Mouse (Mus musculus) heart, adult 8-10 months (tissue): ENCODE data around the gene Hist3h2a. TPM values are rescaled to one million over a fixed set of nuclear protein-coding genes. Genes with fewer than 3 reads are reported as not detected.

Source experiments
- DNase-seq: peaks from one replicate; pipeline ENCODE4 v3.0.0; 2022; ENCODE audit warnings: low spot score
- total RNA-seq, 4 experiments: library from RNA; stranded (reverse); gene quantifications; 2 replicates each; pipeline ENCODE4 v1.2.4; 2022

Gene Hist3h2a
- 10 to 100 TPM; 10.5 to 17.8 (median 16.0) TPM for total RNA-seq

- peak; percentile 98 for DNase-seq
Measured at GRCm38 (mm10) chr11:58954420-58955142, at the start of gene Hist3h2a, which contains the start of gene Trim17. Gene Hist3h2a, plus strand, starts transcription at chr11:58954685. Gene Trim17, plus strand, starts transcription at chr11:58954685.

DNA sequence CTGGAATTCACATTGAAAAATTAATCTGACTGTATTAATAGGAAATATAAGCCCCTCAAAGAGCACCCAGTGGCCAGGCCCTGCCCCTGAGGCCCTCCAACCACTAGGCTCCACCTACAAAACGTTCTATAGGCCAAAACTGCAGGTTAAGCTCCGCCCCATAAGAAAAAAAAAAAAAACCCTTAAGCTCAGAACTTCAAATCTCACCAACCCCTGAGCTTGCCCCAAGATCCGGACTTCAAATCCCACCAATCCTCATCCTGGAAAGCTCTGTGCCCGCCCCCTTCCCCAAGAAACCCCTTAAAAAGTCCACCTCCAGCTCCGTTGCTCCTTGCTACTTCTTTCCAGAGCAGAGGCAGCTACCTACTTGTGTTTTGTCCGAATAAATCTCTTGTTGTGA is 49.6 kb upstream of the Hist3h2a start:
- no peak for DNase-seq

GRCm38 (mm10) chr11:58913776-58914175 is 40.7 kb upstream of the Hist3h2a start:
- DNase-seq = no peak

DNA sequence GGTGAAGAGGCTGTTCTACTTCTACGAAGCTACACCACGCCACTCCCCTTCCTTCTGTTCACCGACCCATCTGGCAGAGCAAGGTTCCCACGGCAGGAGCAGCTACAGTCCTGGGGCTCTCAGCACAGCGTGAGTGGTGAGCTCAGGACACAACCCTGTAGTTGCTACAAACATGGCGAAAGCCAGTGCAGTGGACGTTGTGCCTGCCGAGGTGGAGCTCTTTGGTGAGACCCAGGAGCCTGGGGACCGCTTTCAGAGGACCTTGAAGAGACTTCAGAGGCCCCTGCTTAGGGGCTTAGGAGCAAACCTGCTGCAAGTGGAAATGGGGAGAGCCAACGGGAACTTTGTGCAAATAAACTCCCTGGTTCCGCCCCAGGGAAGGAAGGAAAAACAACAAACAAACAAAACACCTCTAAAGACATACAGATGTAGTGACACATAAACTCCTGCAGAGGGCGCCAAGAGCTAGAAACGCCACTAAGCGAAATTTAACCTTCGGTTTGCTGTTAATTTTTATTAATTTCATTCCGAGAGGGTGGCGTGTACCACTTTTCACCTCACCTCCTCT is 39.9 kb upstream of the Hist3h2a start:
- DNase-seq = no peak

- no peak for DNase-seq
Measured at GRCm38 (mm10) chr11:58916879-58917744, 37.4 kb upstream of the Hist3h2a start.

- no peak for DNase-seq
Measured at GRCm38 (mm10) chr11:58917745-58918366, 36.6 kb upstream of the Hist3h2a start, which contains the start of gene Btnl10. Gene Btnl10, plus strand, starts transcription at chr11:58917908.

DNA sequence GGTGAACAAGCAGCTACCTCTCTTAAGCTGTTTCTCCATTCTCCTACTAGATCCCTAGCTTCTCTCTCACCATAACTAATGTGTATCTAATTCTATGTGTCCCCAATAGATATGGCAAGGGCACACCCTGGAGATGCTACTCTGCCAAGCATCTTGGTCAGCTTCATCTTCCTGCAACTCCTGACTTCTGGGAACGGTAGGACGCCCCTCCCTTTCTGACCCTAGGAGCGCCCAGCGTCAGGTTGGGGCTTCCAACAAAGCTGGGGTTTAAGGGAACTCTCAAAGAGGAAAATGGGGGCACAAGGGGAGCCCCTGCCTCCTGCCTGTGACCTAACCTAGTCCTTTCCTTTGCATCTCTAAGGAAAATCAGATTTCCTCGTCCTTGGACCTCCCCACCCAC is 35.7 kb upstream of the Hist3h2a start:
- DNase-seq = no peak

DNA sequence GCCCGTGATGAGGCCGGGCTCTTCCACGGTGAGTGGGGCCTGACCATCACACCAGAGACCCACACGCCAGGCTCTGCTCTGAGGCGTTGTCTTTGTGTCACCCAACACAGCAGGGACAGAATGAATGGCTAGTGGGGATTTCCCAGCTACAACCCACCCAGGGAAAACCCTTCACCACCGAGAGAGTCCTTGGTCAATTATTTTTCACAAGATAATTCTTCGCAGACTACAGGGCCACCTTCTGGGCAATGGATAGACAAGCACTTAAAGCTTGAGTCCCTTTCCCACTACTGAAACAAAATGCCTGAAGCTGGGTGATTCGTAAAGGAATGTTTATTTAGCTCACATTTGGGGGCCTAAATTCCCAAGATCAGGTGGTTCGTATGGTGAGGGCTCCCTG is 32.1 kb upstream of the Hist3h2a start:
- DNase-seq = no peak

GRCm38 (mm10) chr11:58926651-58927050 is 27.8 kb upstream of the Hist3h2a start:
- no peak for DNase-seq

GRCm38 (mm10) chr11:58927053-58927452 is 27.4 kb upstream of the Hist3h2a start:
- DNase-seq = no peak

DNA sequence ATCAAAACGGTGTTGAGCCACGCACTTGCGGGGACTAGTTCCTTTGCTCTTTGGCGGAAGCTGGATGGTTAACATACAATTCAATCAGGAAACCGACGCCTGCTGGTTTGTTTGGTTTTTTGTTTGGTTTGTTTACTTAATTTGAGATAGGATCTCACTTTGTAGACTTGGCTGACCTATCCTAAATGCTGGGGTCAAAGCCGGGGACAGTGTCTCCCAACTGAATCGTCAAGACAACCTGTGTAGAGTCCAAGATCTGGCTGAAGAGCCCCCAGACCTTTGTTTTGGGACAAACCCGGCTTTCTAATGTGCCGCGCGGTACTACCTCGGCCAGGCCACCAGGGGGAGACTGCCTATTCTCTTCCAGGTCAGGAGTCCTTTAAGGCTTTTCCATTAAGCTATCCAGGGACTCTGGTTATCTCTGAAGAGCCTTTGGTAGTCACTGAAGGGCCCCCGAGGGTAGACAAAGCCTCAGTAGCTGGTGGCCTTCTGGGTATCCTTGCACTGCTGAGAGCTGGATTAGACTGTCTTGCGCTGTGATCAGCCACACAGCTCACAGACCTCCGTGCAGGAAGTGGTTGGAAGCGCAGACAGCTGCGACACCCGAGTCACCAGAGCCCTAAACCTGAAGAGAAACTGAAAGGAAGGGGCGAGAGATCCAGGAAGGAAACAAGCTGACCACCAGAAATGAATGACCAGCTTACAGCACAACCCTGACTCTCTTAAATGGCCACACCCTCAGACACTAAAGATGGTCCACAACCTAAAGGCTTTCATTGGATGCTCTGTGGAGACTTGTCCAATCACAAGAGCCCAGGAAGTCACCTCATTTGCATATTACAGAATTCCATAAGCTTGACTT is 26.5 kb upstream of the Hist3h2a start:
- peak; percentile 64 for DNase-seq

- DNase-seq = no peak
Measured at GRCm38 (mm10) chr11:58929055-58929454, 25.4 kb upstream of the Hist3h2a start.

GRCm38 (mm10) chr11:58929641-58930040 is 24.8 kb upstream of the Hist3h2a start:
- DNase-seq = no peak

DNA sequence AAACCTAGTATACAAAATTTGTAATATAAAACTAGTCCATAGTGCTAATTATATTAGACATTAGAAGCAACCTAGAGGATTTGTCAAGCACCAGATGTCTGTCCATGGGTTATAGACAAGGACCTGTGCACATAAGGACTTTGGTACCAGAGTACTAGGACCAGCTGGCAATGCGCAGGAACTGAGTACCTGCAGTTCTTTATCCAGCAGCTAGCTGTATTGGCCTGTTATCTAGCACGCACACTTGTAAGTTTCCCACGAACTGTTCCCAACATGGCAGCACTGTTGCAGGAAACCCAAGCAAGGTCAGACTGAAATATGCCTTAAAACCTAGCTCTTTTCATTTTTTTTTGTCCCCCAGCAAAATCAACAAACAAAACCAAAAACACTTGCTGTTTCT is 24.2 kb upstream of the Hist3h2a start:
- DNase-seq = no peak

DNA sequence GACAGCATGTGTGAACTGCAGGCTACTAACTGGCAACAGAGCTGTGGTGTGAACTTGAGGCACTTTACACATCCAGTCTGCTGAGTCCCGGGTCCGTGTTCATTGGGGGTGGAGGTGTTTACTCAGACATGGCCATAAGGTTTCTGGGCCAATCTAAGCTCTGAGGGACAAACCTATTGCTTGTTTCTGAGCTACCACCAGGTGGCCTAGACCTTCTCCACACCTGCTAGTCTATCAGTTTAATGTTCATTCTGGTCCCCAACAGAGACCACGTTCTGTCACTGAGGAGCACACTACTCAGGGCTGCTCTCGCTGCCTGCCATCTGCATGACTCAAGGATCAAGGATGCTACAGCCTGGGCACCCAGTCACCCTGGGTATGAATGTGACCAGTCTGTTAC is 22.9 kb upstream of the Hist3h2a start:
- DNase-seq = no peak

DNA sequence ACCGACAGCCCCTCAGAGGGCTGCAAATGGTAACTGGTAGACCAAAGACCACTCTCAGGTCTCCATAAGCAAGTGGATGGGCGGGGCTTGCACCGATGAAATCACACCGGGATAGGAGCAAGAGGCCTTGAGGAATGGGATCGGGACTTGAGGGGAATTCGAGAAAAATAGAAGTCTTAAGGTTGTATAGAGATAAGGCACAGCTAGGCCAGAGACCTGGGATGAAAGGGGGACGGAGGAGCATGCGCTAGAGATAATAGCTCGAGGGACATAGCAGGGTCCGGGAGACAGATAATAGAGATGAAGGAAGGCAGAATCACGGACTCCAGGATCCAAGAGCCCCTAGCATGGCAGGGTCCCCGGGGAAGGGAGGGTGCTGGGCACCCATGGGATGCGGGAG is 16.6 kb upstream of the Hist3h2a start:
- no peak for DNase-seq

- DNase-seq = peak; percentile 90
Measured at GRCm38 (mm10) chr11:58938322-58939087, 16.0 kb upstream of the Hist3h2a start, which contains the start of gene Rnf187. Gene Rnf187, minus strand, starts transcription at chr11:58938916.

GRCm38 (mm10) chr11:58939088-58939439 is 15.4 kb upstream of the Hist3h2a start:
- no peak for DNase-seq

GRCm38 (mm10) chr11:58944136-58944535 is 10.3 kb upstream of the Hist3h2a start:
- DNase-seq = no peak

- DNase-seq = no peak
Measured at GRCm38 (mm10) chr11:58947306-58947705, 7.2 kb upstream of the Hist3h2a start.
